Mouse (Mus musculus): Measurements from ENCODE around the gene Rufy2. TPM values are rescaled to one million over a fixed set of nuclear protein-coding genes. Genes with fewer than 3 reads are reported as not detected.

The Rufy2 gene
- polyA plus RNA-seq, 1 experiment: 3.0 TPM

- Histone ChIP-seq H3ac (ENCODE audit: control insufficient read depth, insufficient read length) (no peak overlapping the region), H3K4me3 (no peak overlapping the region), H3K4me2 (ENCODE audit: low read depth) (no peak overlapping the region), H3K36me3 (ENCODE audit: control insufficient read depth, insufficient read depth) (no peaks in the 10 kb centered on the region), H3K27me3 (ENCODE audit: control insufficient read depth, insufficient read depth, insufficient read length) (no peaks in the 10 kb centered on the region), H3K79me2 (ENCODE audit: control insufficient read depth, insufficient read depth) (peaks cover 8% of the 10 kb centered on the region)
- TF ChIP-seq USF1 (IDR thresholded peaks at IDR 0.05; ENCODE audit: low read depth): no peak
Observed at GRCm38 (mm10) chr10:63027376-63028161, 47.5 kb downstream of the Rufy2 start.

- no peak for TF ChIP-seq MYOG (IDR thresholded peaks at IDR 0.05; ENCODE audit: control insufficient read depth in 1 of 3, insufficient read depth in 1 of 3, insufficient read length in 2 of 3, low read depth in 2 of 3)
- no peak for TF ChIP-seq E2F4 (IDR thresholded peaks at IDR 0.05; ENCODE audit: insufficient read depth)
- TF ChIP-seq TCF3 (IDR thresholded peaks at IDR 0.05; ENCODE audit: insufficient read length, low read depth): no peak
- no peak for TF ChIP-seq POLR2AphosphoS2 (IDR thresholded peaks at IDR 0.05; ENCODE audit: insufficient read length, low read depth)
- no peak for TF ChIP-seq REST (IDR thresholded peaks at IDR 0.05; ENCODE audit: insufficient read depth, insufficient read length)
- no peak for TF ChIP-seq TCF12 (IDR thresholded peaks at IDR 0.05; ENCODE audit: insufficient read depth, poor library complexity, severe bottlenecking)
- no peak for TF ChIP-seq MAX (IDR thresholded peaks at IDR 0.05; ENCODE audit: low read depth)
- no peak for TF ChIP-seq USF1 (IDR thresholded peaks at IDR 0.05; ENCODE audit: low read depth)
- TF ChIP-seq MYOD1 (IDR thresholded peaks at IDR 0.05; ENCODE audit: control insufficient read depth in 1 of 3, insufficient read length in 2 of 3, low read depth in 2 of 3): no peak
- no peak for TF ChIP-seq POLR2A (IDR thresholded peaks at IDR 0.05; ENCODE audit: insufficient read length, low read depth)
- no peak for TF ChIP-seq SRF (IDR thresholded peaks at IDR 0.05; ENCODE audit: control insufficient read depth, insufficient read length, low read depth)
- no peak for TF ChIP-seq CEBPB (IDR thresholded peaks at IDR 0.05; ENCODE audit: insufficient read depth, poor library complexity, severe bottlenecking)
- no peaks in the 10 kb centered on the region for H3K27me3 ChIP-seq (ENCODE audit: control insufficient read depth, insufficient read depth, insufficient read length)
- H3K36me3 ChIP-seq (ENCODE audit: control insufficient read depth, insufficient read depth): no peaks in the 10 kb centered on the region
- H3K4me3 ChIP-seq: no peak overlapping the region
- no peaks in the 10 kb centered on the region for H3K79me2 ChIP-seq (ENCODE audit: control insufficient read depth, insufficient read depth)
- no peak overlapping the region for H3K4me2 ChIP-seq (ENCODE audit: low read depth)
- no peak overlapping the region for H3ac ChIP-seq (ENCODE audit: control insufficient read depth, insufficient read length)
Observed at GRCm38 (mm10) chr10:63028396-63028795, 48.4 kb downstream of the Rufy2 start.

- H3K36me3 ChIP-seq (ENCODE audit: control insufficient read depth, insufficient read depth): no peaks in the 10 kb centered on the region
- TF ChIP-seq CEBPB (IDR thresholded peaks at IDR 0.05; ENCODE audit: insufficient read depth, poor library complexity, severe bottlenecking) (no peak), MAX (IDR thresholded peaks at IDR 0.05; ENCODE audit: low read depth) (no peak), E2F4 (IDR thresholded peaks at IDR 0.05; ENCODE audit: insufficient read depth) (no peak), SRF (IDR thresholded peaks at IDR 0.05; ENCODE audit: control insufficient read depth, insufficient read length, low read depth) (no peak), TCF12 (IDR thresholded peaks at IDR 0.05; ENCODE audit: insufficient read depth, poor library complexity, severe bottlenecking) (no peak), REST (IDR thresholded peaks at IDR 0.05; ENCODE audit: insufficient read depth, insufficient read length) (no peak), MYOD1 (IDR thresholded peaks at IDR 0.05; ENCODE audit: control insufficient read depth in 1 of 3, insufficient read length in 2 of 3, low read depth in 2 of 3) (no peak), USF1 (IDR thresholded peaks at IDR 0.05; ENCODE audit: low read depth) (no peak), MYOG (IDR thresholded peaks at IDR 0.05; ENCODE audit: control insufficient read depth in 1 of 3, insufficient read depth in 1 of 3, insufficient read length in 2 of 3, low read depth in 2 of 3) (no peak)
- no peak overlapping the region for H3ac ChIP-seq (ENCODE audit: control insufficient read depth, insufficient read length)
- no peak overlapping the region for H3K4me3 ChIP-seq
- no peaks in the 10 kb centered on the region for H3K27me3 ChIP-seq (ENCODE audit: control insufficient read depth, insufficient read depth, insufficient read length)
- H3K4me2 ChIP-seq (ENCODE audit: low read depth): no peak overlapping the region
- H3K79me2 ChIP-seq (ENCODE audit: control insufficient read depth, insufficient read depth): no peaks in the 10 kb centered on the region
Observed at GRCm38 (mm10) chr10:63032267-63032666, 52.2 kb downstream of the Rufy2 start.

- Histone ChIP-seq H3ac (ENCODE audit: control insufficient read depth, insufficient read length) (no peak overlapping the region), H3K4me2 (ENCODE audit: low read depth) (no peak overlapping the region), H3K27me3 (ENCODE audit: control insufficient read depth, insufficient read depth, insufficient read length) (no peaks in the 10 kb centered on the region), H3K36me3 (ENCODE audit: control insufficient read depth, insufficient read depth) (no peaks in the 10 kb centered on the region), H3K79me2 (ENCODE audit: control insufficient read depth, insufficient read depth) (no peaks in the 10 kb centered on the region), H3K4me3 (no peak overlapping the region)
- TF ChIP-seq USF1 (IDR thresholded peaks at IDR 0.05; ENCODE audit: low read depth) (no peak), POLR2A (IDR thresholded peaks at IDR 0.05; ENCODE audit: insufficient read length, low read depth) (no peak)
Observed at GRCm38 (mm10) chr10:63032956-63033355, 52.9 kb downstream of the Rufy2 start.

GRCm38 (mm10) chr10:63038571-63039320 is 58.7 kb downstream of the Rufy2 start:
- TF ChIP-seq POLR2AphosphoS2 (IDR thresholded peaks at IDR 0.05; ENCODE audit: insufficient read length, low read depth) (no peak), SRF (IDR thresholded peaks at IDR 0.05; ENCODE audit: control insufficient read depth, insufficient read length, low read depth) (no peak), E2F4 (IDR thresholded peaks at IDR 0.05; ENCODE audit: insufficient read depth) (no peak), POLR2A (IDR thresholded peaks at IDR 0.05; ENCODE audit: insufficient read length, low read depth) (no peak), REST (IDR thresholded peaks at IDR 0.05; ENCODE audit: insufficient read depth, insufficient read length) (no peak), USF1 (IDR thresholded peaks at IDR 0.05; ENCODE audit: low read depth) (no peak), CEBPB (IDR thresholded peaks at IDR 0.05; ENCODE audit: insufficient read depth, poor library complexity, severe bottlenecking) (no peak)
- H3K4me2 ChIP-seq (ENCODE audit: low read depth): no peak overlapping the region
- no peaks in the 10 kb centered on the region for H3K79me2 ChIP-seq (ENCODE audit: control insufficient read depth, insufficient read depth)
- no peak overlapping the region for H3ac ChIP-seq (ENCODE audit: control insufficient read depth, insufficient read length)
- no peak overlapping the region for H3K4me3 ChIP-seq
- no peaks in the 10 kb centered on the region for H3K36me3 ChIP-seq (ENCODE audit: control insufficient read depth, insufficient read depth)
- H3K27me3 ChIP-seq (ENCODE audit: control insufficient read depth, insufficient read depth, insufficient read length): no peaks in the 10 kb centered on the region
